Mouse (Mus musculus) lung, adult 18-20 months (tissue): ENCODE measurements at regions not wholly inside any gene's neighbourhood (a gene's known extent, or its start where the extent isn't known, plus 50 kb on each side); places are given as distances from the start of the nearest gene placed in this dataset.
"Not testable (repeated sequence)": the region's sequence is repeated elsewhere in the genome, so short reads cannot be mapped to it uniquely, and the experiment has no call there.

Experiments used
- DNase-seq, 2 experiments: peaks; one replicate each; pipeline ENCODE4 v3.0.0; 2022; ENCODE audit warnings: mixed read lengths in 2 of 2

- no peak for DNase-seq
These were observed 94.7 kb downstream of the Cxxc4 start for GRCm38 (mm10) chr3:134330943-134331342.

DNA sequence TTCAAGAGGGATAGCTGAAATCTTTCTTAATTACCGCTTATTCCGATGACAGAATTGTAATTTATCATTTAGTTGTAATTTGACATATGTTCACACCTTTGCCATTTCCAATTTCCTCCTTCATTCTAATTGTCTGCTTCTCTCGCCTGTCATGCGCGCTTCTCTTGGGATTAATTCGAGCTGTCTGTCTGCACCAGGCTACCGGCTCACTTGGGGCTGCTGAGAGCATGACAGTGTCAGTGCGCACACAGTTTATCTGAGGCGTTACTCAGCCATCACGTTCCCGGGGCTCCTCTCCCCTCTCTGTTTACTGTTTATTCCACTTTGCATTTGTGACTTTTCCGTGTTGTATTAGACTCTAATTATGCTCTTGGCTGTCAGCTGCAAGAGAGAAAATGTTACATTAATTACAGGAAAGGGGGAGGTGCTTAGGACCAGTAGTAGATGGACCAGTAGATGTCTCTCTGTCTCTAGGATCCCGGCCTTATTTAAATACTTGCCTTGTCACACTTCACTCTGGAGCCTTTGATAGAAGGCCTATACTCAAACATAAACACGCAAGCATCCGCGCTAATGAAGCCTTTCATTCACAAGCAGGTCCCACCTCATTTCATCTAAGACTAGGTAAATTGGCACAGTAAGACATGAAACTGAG, 95.3 kb downstream of the Cxxc4 start:
- no peak for DNase-seq

- not testable (repeated sequence) for DNase-seq
These were observed 102.9 kb downstream of the Cxxc4 start for GRCm38 (mm10) chr3:134339093-134339695.

DNA sequence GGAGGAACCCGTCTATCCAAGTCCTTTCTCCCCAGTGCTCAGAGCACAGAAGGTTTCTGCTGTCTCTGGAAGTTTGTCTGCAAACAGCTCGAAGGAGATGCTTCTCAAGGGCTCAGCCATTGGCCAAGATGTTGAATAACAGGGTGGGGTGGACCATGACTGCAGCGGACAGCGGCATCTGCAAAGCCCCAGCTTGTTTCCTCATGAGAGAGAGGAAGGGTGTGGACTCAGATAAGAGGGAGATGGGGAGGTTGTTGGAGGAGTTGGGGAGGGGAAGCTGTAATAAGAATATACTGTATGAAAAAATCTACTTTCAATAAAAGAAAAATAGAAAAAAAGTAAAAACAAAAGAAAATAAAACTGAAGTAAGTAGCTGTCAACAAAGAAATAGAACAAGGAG, 129.7 kb downstream of the Cxxc4 start:
- no peak for DNase-seq

DNA sequence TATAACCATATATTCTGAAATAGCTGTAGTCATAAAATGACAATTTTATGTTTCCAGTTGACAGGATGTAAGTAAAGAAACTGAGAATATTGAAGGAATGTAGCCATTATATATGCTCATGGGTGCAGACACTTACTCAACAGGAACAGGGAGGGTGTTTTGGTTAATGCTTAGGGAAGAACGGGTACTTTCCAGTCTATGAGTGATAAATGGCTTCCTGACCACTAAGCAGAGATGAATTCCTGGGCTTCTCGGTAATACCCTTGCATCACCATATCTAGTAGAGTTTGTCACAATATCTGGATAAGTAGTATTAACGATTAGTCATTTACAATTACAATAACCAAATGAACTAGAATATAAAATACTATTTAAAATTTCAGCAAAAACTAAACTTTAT, 130.5 kb downstream of the Cxxc4 start:
- no peak for DNase-seq

DNA sequence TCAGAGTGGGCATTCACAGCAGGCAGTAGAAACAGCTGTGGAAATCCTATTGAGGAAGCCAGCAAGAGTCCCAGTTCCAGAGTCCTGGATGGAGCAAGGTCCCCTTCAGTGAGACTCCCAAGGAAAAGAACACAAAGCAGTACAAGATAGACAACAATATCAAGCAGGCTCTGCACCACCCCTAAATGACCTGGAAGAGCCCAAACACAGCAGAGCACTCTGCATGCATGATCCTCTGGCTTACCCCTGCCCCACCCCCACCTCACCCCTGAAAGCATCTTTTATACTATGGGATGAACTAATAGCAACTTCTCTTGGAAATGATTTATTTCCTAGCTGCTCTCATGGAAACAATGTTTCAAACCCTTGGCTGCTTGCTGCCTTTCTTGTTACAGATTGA, 132.3 kb downstream of the Cxxc4 start:
- DNase-seq: no peak

GRCm38 (mm10) chr3:134369126-134369525, 132.8 kb downstream of the Cxxc4 start:
- no peak for DNase-seq

DNA sequence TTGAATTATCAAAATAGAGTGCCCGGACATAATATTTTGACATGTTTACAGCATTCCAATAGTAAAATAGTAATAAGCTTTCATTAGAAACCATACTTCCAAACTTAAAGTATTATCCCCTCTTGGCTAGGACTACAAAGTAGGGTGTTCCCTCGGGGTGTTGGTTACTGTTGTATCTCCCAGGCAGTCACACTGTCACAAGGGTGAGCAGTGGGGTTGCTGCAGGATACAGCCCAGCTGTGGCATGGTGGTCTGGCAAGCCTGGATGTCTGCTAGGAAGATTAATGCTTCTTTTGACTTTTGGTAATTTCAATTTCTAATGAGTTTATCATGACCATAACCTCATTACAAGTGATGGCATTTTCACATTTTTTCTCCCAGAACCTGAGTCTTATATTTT, 143.3 kb downstream of the Cxxc4 start:
- DNase-seq: no peak

DNA sequence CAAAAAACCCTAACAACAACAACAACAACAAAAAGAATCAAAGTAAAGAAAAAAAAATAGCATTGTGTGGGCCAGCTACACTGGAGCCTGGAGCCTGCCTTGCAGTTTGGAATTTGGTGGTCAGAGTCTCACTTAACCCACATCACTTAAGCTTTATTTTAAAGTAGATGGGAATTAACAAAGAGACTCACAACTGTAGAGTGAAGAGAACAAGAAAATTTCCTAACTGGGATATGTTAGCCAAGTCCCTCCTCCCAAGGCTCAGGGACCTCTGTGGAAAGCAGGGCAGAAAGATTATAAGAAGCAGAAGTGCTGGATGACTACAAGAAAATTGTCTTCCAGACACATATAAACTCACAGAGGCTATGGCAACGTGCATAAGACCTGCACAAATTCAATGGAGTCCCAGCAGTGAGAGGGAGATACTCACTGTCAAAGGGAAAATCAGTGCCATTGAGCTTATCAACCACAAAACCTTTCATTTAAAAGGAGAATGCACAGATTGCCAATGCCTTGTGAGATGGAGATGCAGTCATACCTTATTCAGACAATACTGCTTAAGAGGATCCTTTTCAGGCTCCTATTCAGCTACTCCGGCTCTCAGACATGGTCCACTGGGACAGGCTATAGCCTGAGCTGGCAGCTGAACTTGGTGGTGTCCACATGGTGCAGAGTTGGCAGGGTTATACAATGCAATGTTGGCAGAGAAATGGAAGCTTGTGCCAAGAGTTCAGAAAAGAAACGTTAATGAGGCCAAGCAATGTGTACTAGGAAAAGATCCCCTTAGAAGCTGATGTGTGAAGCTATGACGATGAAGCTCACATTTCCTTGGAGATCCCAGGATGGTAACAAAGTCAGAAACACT, 154.4 kb downstream of the Cxxc4 start:
- DNase-seq: peak in 1 of 2 experiments; percentile 3

GRCm38 (mm10) chr3:134400395-134401090, 164.3 kb downstream of the Cxxc4 start:
- peak in 1 of 2 experiments; percentile 0 for DNase-seq

DNA sequence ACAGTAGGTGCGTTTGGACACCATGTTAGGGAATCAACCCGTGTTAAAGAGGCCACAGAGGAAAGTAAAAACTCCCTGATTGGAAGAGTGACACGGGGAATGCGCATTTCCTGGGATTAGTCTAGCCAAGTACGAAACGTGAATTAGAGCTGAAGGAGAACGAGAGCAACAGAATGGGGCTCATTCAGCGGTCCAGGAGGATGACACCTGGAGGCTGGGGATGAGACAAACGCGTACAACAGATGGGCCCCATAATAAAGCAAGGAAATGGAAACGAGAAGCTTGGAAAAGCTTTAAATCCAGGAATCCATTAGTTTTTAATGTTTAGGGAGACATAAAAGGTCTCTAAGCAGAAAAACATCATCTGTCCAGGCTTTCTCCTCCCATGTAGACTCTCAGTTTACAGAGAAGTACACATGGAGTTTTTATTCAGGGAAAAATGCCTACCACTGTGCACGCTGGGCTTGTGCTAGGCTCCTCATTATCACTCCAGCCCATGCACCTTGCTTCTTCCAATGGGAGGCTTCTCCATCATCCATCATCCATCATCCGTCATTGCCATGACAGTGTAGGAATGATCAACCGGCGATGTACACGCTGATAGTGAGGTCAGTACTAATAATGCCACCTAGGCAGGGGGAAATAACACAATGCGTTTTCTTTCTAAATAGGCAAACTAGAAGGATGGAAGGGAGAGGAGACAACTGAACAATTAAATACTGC, 179.5 kb downstream of the Cxxc4 start:
- DNase-seq: no peak

- no peak for DNase-seq
These were observed 191.3 kb downstream of the Cxxc4 start for GRCm38 (mm10) chr3:134427633-134428032.

DNA sequence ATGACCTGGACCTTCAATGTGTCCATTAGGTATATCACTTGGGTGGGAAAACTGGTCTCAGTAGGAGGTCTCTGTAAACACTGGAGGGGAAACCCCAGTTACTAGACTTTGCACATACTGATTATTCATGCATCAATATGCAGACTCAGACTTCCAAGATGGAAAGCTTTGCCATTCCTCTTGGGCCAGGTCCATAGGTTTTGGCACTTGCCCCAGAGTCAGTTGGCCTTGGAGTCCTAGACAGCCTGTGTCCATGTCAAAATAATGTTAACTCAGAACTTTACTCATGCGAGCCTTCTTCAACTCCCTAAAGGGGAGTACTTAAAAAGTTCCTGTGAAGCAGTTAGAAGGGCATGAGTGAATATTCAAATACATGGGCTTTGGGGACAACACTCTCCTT, 230.3 kb downstream of the Cxxc4 start:
- no peak for DNase-seq

GRCm38 (mm10) chr3:134487280-134487679, 251.0 kb downstream of the Cxxc4 start:
- DNase-seq: no peak

DNA sequence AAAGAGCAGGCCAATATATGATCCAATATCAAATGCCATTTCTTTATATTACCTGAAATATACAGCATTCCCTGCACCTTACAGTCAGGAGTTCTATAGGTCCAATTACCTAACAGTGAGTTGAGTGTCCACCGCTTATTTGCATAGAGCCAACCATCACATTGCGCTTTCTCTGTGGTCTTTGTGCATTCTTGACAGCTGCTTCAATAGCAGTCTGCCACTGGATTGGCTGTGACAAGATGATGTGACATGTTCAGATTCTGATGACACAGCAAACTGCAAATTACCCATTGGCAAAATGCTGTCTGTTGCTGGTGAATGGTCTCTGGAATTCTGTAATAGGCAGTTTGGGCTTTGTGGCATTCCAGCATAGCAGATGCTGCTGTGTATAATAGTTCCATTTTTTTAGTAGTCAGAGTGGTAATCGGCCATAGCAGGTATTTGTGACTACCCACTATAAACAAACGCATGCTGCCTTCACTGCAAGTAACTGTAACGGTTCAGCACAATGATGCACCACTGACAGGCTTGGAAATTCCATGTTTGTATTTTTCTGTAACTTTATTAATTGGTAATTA, 253.8 kb downstream of the Cxxc4 start:
- DNase-seq: no peak

GRCm38 (mm10) chr3:134509702-134510101, 273.4 kb downstream of the Cxxc4 start:
- DNase-seq: no peak

DNA sequence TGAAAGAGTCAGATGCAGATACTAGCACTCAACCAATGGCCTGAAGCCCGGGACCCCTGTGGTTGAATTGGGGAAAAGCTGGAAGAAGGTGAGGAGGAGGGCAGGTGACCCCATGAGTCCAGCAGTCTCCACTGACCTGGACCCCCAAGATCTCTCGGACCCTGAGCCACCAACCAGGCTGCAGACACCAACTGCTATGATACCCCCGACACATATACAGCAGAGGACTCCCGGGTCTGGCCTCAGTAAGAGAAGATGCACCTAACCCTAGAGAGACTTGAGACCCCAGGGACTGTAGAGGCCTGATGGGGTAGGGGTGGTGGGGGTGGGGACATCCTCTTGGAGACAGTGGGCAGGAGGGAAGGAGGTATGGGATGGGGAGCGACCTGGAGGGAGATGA, 289.5 kb downstream of the Cxxc4 start:
- DNase-seq: no peak

DNA sequence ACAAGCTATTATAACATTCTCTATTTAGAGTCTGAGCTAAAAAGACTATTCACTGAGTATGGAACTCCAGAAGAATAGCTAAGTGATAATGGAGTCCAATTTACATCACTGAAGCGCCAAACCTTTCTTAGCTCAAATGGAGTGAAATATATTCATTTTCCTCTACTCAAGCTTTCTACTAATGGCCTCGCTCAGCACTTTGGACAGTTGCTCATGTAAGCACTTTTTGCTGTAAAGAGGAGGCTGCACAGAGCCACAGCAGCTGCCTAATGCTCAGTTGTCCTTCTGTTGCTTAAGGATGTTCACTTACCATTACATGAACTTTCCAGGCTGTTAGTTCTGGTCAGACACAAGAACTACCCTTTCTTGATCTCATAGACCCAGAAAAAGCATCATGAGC, 268.7 kb upstream of the Tacr3 start:
- DNase-seq: no peak

GRCm38 (mm10) chr3:134578759-134579158, 250.0 kb upstream of the Tacr3 start:
- DNase-seq: no peak

DNA sequence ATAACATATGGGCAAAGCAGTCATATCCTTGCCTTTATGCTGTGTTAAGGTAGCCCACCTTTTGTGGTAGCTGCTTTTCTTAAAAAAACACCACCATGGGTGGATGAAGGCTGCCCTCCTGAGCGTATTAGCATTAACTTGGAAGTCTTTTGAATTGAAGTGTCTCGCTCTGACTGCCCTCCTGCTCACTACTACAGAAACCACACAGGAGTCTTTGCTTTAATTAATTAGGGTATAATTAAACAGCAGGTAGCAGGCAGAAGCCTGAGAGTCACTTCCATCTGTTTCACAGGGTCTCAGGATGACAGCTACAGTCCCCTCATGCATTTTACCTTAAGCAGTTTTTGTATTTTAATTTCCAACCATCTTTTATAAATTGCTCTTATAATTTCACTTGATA, 240.2 kb upstream of the Tacr3 start:
- DNase-seq: no peak

DNA sequence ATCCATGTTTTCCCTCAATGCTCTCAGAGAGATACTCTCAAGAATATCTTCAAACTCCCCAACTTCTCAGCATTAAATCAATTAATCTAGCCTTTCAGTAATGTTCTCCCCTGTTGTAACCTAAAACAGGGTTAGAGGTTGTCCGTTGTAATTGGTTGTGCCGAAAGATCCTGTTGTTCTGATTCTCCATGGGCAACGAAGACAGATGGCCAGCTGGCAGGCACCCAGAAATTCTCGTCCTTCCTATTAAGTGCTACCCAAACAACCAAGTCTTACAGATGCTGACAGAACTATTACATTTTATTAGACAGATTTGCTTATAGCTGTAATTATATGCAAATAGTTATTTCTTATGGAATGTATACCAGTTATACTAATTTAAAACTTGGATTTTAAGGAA, 225.9 kb upstream of the Tacr3 start:
- DNase-seq: no peak

DNA sequence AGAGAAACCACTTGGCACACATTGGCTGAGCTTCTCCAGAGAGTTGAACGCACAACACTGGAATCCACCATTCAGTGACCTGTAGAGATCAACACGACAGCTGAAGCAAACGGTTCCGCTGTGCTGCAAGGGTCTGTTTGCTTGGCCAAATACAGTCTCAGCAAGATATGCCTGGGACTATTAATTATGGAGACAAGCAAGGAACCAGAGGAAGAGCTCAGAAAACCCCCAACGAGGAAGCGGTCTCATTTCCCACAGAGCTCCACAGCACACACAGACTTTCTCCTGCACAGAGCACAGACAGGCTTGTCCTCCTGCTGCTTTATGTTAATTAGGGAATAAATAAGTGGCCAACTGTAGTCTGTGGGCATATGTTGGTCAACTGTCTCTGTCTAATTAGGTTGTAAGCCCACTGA, 223.4 kb upstream of the Tacr3 start:
- no peak for DNase-seq
